Comparison of ENCODE assay signal across 8 mouse cellular contexts in genomic region chr5:77357405-77358149, GRCm38 (mm10). TPM values are rescaled to one million over a fixed set of nuclear protein-coding genes. Genes with fewer than 3 reads are reported as not detected.
DNase-seq lines count a peak whose midpoint lies in the region; ATAC-seq and TF ChIP-seq lines count a peak whose summit lies in the region.

No protein-coding gene starts in this region.

- H3K9me3 ChIP-seq in liver, embryonic 14.5 days (ENCODE audit: control insufficient read depth, low read length) = no peaks in the 10 kb centered on the region

- ATAC-seq in liver, embryonic 14.5 days (ENCODE audit: insufficient read depth) = peak; percentile 71

- TF ChIP-seq EP300 in liver, embryonic 14.5 days (IDR thresholded peaks at IDR 0.05; ENCODE audit: low read depth) = no peak

- H3K27me3 ChIP-seq in liver, embryonic 14.5 days (ENCODE audit: control insufficient read depth, insufficient read depth, low read length) = no peaks in the 10 kb centered on the region
- H3K27me3 ChIP-seq in thymus, adult 2 months (ENCODE audit: control insufficient read depth, insufficient read depth, low read length) = no peaks in the 10 kb centered on the region

- no peak for TF ChIP-seq POLR2A in thymus, adult 2 months (IDR thresholded peaks at IDR 0.05; ENCODE audit: control insufficient read depth, extremely low read depth, insufficient read depth, low read length, poor library complexity)

- intact Hi-C loops in gastrocnemius, postnatal 14 days (cut with DNase I; ENCODE audit: low total_unique reads) = loop anchor here (5.0 kb wide), 1 partner anchor 50 kb away; the partner anchor contains the start of gene Igfbp7

- WGBS in liver, embryonic 14.5 days (ENCODE audit: insufficient replicate concordance) = 21% methylated on average over 22 of the region's 22 CpGs
- 26% methylated on average over 22 of the region's 22 CpGs for WGBS in thymus, adult 2 months

- no peak for TF ChIP-seq CTCF in liver, embryonic 14.5 days (IDR thresholded peaks at IDR 0.05; ENCODE audit: low read depth)
- no peak for TF ChIP-seq CTCF in thymus, adult 2 months (IDR thresholded peaks at IDR 0.05; ENCODE audit: borderline replicate concordance, control insufficient read depth, extremely low read depth, insufficient read depth, low read length, poor library complexity)

- no peak overlapping the region for H3K27ac ChIP-seq in liver, embryonic 14.5 days
- H3K27ac ChIP-seq in thymus, adult 2 months (ENCODE audit: control insufficient read depth, insufficient read depth, low read length) = no peak overlapping the region

- H3K9ac ChIP-seq in liver, embryonic 14.5 days (replicated peaks) = no peak overlapping the region

- H3K4me3 ChIP-seq in liver, embryonic 14.5 days (ENCODE audit: insufficient read depth in 1 of 2, low read depth in 2 of 2, low read length in 2 of 2) = peak overlapping the region; percentile 43 to 69
- peak overlapping the region; percentile 62 for H3K4me3 ChIP-seq in thymus, adult 2 months (ENCODE audit: control insufficient read depth, insufficient read depth, low read length)

- peak overlapping the region; percentile 65 for H3K4me2 ChIP-seq in liver, embryonic 14.5 days (ENCODE audit: low read depth)

- peak; percentile 59 for DNase-seq in MN1 (ENCODE audit: low spot score)
- DNase-seq in c-Kit-negative CD71-positive TER-119-positive erythroid progenitor cells, embryonic 14.5 days (ENCODE audit: low read depth, low spot score) = peak; percentile 17
- peak; percentile 70 for DNase-seq in gastrocnemius, postnatal 14 days
- DNase-seq in induced T-regulatory cell, adult 2 months (ENCODE audit: low read depth) = peak; percentile 62
- peak; percentile 14 to 41 (median 23) for DNase-seq in liver, embryonic 14.5 days (ENCODE audit: low read depth in 3 of 3, low spot score in 3 of 3)
- DNase-seq in naive thymus-derived CD4-positive, alpha-beta T cell, adult 2 months (ENCODE audit: low read depth) = peak; percentile 52
- peak; percentile 78 for DNase-seq in thymus, adult 2 months
- no peak for DNase-seq in right cerebral cortex, postnatal 14 days

- peaks cover 0 to 8% of the 10 kb centered on the region in 2 experiments; a peak in 2 of 4 replicates for H3K4me1 ChIP-seq in liver, embryonic 14.5 days (replicated peaks; ENCODE audit: control insufficient read depth in 2 of 2, insufficient read depth in 2 of 2, low read length in 1 of 2)
- peaks cover 21% of the 10 kb centered on the region for H3K4me1 ChIP-seq in thymus, adult 2 months (replicated peaks; ENCODE audit: control insufficient read depth, insufficient read depth, low read length)

- H3K36me3 ChIP-seq in liver, embryonic 14.5 days (replicated peaks; ENCODE audit: control insufficient read depth, insufficient read depth, low read depth) = no peaks in the 10 kb centered on the region
- no peaks in the 10 kb centered on the region for H3K36me3 ChIP-seq in thymus, adult 2 months (ENCODE audit: control insufficient read depth, insufficient read depth, low read length)

RNA-seq across cellular contexts. Expression of gene Polr2b, which starts 47.6 kb away (rescaled TPM):
- total RNA-seq in gastrocnemius, postnatal 14 days (2021) = 10 to 100 TPM; 22.1 to 23.4 TPM
- 15.0 and 25.7 TPM in 2 replicates for polyA plus RNA-seq in liver, embryonic 14.5 days (2012; rRNA removed)
- 33.6 and 34.8 TPM in 2 replicates for polyA plus RNA-seq in liver, embryonic 14.5 days (2014; fragmentation: Nextera tagmentation; extraction: Ambion mirVana)
- polyA plus RNA-seq in thymus, adult 2 months (2012; rRNA removed) = 25.8 and 30.4 TPM in 2 replicates

RNA-seq across cellular contexts. Expression of gene Noa1, which starts 47.7 kb away (rescaled TPM):
- 10 to 100 TPM; 15.8 to 17.6 TPM for total RNA-seq in gastrocnemius, postnatal 14 days (2021)
- polyA plus RNA-seq in liver, embryonic 14.5 days (2012; rRNA removed) = 9.3 and 11.4 TPM in 2 replicates
- polyA plus RNA-seq in liver, embryonic 14.5 days (2014; fragmentation: Nextera tagmentation; extraction: Ambion mirVana) = 14.0 and 16.1 TPM in 2 replicates
- 23.1 and 27.9 TPM in 2 replicates for polyA plus RNA-seq in thymus, adult 2 months (2012; rRNA removed)

RNA-seq across cellular contexts. Expression of gene Igfbp7, which starts 50.3 kb away (rescaled TPM):
- 100 to 1,000 TPM; 319 to 321 TPM for total RNA-seq in gastrocnemius, postnatal 14 days (2021)
- polyA plus RNA-seq in liver, embryonic 14.5 days (2012; rRNA removed) = 8.6 and 14.5 TPM in 2 replicates
- 16.7 and 17.7 TPM in 2 replicates for polyA plus RNA-seq in liver, embryonic 14.5 days (2014; fragmentation: Nextera tagmentation; extraction: Ambion mirVana)
- polyA plus RNA-seq in thymus, adult 2 months (2012; rRNA removed) = 370 and 442 TPM in 2 replicates

Comparison
In these comparisons a context has a peak if more than half of its experiments do, and no peak if none do; other contexts are left out.
1. RNA of gene Igfbp7, which starts 50.3 kb away (polyA plus RNA-seq): 370 to 442 TPM in thymus, adult 2 months; 8.6 to 17.7 TPM in liver, embryonic 14.5 days; every median in the first group is over 10 times any median in the second.